Mouse (Mus musculus) common myeloid progenitor, adult 5-6 weeks (primary cell): Measurements from ENCODE around the gene Fcgr1. TPM values are rescaled to one million over a fixed set of nuclear protein-coding genes. Genes with fewer than 3 reads are reported as not detected.
"Not testable (repeated sequence)": the region's sequence is repeated elsewhere in the genome, so short reads cannot be mapped to it uniquely, and the experiment has no call there.

ENCODE experiments used
- ATAC-seq: replicated peaks from 2 replicates; pipeline ENCODE4 v1.8.0; 2016; ENCODE audit warnings: low read depth, mild to moderate bottlenecking, moderate TSS enrichment, inconsistent platforms; ENCODE audit not compliant: poor library complexity, severe bottlenecking
- total RNA-seq: library from RNA; stranded (forward); fragments of 200-1000, 187-1606 nt; gene quantifications from 2 replicates; pipeline ENCODE4 v1.2.3, GENCODE M21; 2017

The Fcgr1 gene
- total RNA-seq = not detected in 2 replicates

DNA sequence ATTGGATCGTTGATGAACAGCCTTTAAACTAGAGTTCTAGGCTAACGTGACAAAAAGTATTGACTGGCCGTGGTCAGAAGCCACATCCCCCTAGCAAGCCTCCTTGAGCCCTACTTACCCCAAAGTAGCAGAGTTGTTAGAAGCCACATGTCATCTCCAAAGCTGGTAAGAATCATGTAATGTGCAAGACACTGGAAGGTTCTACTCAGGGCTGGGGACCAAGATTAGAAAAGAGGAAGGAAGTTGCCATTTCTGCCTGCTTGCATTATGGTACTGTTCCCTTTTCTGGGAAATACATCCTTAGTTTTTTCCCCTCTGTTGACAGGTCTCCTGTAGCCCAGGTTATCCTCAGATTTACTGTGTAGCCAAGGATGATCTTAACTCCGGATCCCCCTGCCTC lies at the start of gene Fcgr1:
Gene Fcgr1 (minus strand): TSS at position 183 of the 400 bp plus-strand sequence.
- peak; percentile 97 for ATAC-seq

DNA sequence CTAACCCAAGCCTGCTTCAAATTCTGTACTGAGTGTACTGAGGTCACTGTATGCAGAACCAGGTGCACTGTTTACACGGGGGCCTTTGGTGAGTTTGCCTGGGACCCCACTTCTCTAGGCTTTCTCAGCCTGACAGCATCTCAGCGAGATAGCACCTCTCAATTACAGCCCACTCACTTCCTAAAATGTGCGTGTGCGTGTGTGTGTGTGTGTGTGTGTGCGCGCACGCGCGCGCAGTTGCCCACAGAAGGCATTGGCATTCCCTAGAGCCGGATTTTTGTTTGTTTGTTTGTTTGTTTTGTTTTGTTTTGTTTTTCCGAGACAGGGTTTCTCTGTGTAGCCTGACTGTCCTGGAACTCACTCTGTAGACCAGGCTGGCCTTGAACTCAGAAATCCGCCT lies 48.9 kb upstream of the Fcgr1 start:
- ATAC-seq = not testable (repeated sequence)

DNA sequence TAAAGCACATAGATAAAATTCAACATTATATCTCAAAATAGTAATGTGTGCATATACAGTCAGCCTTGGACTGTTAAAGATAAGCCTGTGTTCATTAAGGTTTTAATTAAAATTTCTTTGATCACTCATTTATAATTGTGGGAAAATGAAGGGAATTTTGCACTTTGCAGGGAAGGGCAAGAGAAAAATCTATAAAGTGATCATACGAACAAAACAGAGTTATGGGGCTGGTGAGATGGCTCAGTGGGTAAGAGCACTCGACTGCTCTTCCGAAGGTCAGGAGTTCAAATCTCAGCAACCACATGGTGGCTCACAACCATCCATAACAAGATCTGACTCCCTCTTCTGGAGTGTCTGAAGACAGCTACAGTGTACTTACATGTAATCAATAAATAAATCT lies 48.3 kb upstream of the Fcgr1 start:
- ATAC-seq = not testable (repeated sequence)

DNA sequence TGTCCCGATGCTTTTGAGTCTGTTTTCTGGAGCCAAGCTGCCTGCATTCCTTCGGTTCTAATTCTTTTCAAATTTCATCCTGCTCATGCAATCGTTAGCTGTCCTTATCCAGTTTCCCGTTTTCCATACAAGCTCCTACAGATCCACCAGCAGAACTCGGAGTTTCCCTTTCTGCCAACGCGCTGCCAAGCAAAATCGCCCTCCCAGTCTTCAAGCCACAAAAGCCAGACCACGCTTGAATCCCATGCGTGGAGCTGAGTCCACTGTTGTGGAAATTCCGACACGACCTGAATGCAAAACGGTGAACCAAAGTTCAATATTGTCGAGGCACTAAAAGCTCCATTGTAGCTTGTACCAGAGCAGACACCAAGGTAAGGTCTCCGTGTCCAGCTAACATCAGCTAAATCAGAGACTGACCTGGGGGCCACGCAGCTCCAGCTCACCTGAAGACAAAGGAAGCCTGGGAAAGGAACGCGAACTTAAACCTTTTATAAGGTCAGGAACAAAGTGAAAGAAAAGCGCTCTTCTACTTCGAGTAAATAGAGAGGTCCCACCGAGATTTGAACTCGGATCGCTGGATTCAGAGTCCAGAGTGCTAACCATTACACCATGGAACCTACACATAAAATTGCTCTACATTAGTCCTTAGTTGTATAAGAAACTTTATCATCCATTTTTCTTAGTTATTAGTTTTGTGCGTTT lies 47.0 kb upstream of the Fcgr1 start:
- ATAC-seq = peak; percentile 54

DNA sequence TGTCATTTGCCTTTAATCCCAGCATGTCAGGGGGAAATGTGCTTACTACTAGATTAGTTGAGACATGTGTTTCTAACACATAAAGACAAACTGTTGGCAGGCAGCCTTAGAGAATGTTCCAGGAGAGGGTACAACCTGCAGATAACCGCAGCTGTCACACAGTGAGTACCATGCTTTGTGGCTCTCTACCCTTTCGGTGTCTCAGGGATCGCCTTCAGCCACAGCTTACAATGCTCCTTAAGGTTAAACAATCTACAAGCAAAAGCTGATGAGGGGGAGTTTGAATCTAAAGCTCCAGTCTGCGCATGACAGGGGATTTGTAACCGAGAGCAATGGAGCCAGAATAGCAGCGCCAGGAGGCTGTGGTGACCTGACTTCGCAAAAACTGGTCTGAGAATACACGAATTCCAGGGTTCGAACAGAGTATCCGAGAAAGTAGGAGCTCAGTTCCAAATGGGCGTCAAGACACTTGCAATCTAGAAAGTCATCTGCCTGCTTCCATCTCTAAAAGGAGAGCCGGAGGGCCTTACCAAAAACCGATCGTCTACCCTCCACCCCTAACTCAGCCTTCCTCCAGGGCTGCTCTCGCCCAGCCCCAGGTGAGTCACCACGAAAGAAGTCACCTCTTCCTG lies 45.2 kb upstream of the Fcgr1 start:
- ATAC-seq = no peak

DNA sequence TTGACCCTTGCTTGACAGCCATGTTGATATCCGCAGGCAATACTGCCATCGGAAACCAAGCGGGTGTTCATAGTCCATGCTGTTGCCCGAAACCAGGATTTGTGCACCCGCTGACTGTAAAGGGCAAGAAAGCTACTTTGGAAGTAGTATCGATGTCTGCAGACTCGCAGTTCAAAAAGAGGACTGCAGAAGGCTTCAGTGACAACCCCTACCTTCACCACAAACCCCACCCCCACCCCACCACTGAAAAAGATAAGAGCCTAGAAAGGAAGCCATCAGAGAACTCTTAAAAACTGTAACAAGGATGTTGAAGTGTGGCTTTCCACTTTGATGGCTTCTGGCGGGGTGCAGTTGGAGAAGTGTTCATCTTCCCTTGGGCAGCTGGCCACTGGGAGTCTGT lies 44.3 kb upstream of the Fcgr1 start:
- no peak for ATAC-seq

DNA sequence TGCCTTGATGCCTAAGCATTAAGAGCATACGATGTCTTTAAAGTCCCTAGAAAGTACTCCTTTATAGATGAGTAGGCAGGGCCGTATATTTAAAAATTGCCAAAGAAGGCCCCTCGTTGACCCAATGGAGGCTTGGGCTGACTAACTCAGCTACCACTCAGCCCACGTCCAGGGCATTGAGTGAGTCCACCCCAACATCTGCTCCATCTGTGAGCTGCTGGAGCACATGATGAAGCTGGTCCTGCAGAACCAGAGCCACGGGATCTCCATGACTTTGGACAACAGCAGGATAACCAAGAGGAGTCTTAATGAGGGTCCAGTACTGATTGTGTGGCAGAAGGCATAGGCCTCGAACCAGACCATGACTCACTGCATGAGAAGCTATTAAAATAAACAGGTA lies 43.5 kb upstream of the Fcgr1 start:
- no peak for ATAC-seq

DNA sequence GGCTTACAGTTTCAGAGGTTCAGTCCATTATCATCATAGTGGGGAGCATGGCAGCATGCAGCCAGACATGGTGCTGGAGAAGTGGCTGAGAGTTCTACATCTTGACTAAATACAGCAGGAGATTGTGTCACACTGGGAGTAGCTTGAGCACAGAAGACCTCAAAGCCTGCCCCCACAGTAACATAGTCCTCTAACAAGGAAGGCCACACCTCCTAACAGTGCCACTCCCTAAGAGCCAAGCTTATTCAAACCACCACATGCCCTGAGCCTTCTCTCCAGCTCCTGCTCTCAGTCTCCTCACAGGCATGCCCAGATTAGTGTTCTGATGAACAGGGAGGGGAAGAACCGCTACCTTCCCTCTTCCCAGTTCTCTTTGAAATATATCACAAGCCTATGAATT lies 42.9 kb upstream of the Fcgr1 start:
- no peak for ATAC-seq

DNA sequence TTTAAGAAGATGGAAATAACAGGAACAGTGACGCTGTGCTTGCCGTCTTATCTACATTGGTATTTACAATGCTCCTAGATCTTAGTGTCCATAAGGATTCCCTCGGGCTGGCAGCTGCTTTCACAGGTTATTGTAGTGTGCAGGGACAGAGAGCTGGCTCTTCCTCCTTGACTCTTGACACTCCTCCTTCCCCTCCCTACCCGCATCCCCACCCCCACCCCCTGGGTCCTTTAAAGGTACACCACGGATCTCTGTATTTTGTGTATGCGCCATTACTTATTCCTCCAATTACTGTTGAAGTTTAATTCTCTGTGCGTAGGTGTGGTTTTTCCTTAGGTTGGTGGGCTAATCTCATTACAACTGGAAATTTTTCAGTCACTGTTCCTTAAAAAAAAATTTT lies 41.8 kb upstream of the Fcgr1 start:
- no peak for ATAC-seq

DNA sequence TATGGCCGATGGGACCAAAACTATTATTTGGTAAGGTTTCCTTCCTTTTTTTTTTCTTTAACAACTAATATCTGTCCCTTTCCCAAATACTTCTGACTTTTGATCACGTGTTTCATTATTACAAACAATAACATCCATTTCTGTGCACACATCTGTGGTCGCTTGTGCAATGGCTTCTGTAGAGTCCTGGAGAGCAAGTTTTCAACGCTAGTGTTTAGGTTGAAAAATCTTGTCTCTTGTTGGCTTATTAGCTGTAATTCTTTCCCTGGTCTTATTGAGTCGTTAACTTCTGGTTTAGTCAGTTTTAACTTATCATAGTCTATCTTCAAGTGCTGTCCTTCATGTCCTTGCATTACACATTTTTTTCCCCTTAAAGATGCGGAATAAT lies 41.4 kb upstream of the Fcgr1 start:
- no peak for ATAC-seq

DNA sequence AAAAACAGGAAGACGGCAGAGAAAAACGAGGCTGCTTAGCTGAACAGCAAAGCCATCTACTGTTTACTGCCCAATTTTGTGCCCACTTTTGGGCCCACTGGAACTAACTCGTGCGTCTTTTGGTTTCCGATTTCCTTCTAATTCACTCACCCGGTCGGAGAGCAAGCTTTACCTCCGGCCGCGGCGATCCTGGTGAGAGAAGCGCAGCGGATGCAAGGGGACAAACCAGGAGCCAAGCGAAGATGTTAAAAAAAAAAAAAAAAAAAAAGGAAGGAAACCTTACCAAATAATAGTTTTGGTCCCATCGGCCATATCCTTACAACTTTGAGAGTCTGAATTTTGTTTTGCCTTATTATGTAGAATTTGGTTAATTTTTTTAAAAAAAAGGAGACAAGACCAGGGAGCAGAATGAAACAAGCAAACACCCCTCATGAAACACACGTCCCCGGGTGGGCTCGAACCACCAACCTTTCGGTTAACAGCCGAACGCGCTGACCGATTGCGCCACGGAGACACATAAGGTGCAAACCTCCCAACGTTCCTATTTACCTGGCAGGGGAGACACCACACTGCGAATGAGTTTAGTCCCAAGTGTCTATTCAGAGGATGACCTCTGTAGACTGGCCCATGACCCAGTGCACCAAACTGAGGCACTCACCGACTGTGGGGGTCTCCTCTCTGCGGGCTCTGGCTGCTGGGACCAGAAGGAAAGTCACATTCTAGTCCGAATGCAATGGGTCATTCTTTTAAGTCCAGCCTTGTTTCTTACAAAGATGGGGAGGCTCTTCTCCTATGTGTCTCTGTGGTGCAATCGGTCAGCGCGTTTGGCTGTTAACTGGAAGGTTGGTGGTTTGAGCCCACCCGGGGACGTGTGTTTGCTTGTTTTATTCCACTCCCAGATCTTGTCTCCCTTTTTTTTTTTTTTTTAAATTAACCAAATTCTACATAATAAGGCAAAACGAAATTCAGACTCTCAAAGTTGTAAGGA lies 40.7 kb upstream of the Fcgr1 start:
- no peak for ATAC-seq

DNA sequence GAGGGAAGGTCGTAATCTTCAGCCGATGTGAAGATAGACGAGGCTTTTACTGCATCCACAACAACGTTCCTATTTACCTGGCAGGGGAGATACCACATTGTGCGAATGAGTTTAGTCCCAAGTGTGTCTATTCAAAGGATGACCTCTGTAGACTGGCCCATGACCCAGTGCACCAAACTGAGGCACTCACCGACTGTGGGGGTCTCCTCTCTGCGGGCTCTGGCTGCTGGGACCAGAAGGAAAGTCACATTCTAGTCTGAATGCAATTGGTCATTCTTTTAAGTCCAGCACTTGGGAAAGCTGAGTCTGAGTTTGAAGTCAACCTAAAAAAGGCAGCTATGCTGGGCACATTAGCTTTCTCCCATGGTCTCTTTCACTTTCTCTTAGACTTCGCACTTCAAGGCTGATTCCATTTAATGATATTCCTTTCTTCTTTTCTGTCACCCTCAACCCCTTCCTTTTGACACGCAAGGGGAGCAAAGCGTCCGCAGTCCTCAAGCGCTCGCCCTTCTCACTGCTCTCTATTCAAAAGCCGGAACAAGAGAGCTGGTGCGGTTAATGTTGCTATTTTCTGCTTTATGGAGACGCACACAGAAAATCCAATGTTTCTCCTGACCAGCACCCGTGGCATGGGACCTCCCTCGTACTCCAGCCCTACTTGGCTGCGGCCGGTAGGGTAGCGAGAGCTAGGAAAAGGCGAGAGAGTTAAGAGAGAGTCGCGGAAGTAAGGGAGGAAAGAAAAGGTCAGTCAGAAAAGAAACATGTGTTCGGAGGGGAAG lies 39.8 kb upstream of the Fcgr1 start:
- peak; percentile 34 for ATAC-seq

DNA sequence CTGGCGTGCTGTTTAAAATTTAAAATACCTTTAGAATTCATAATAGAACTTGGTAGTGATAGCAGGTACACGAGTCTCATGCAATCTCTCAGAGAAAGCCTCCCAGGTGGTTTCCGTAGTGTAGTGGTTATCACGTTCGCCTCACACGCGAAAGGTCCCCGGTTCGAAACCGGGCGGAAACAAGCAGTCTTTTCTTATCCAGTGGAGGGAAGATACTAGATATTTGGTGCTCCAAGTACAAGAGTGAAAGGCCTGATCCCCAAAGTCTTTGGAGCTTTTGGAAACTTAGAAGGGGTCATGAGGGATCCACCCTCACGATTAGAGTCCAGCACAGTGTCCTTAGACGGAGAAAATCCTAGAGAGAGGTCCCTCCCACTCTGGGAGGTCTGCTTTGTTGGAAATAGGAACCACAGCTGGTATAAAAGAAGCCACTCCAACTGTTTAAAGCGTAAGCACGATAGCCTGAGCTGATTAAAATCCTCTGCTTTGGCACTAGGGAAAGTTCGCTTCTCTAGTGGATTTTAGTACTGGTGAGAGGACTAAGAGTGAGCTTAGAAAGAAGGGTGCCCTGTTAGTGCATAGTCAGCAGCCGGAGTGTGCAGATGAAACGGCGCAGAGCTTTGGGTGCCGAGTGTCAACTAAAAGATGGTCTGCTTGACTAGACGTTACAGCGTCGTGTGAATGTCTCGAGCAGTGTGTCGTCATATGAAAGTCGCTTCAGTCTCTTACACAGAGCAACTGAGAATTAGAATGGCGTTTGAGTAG lies 39.0 kb upstream of the Fcgr1 start:
- 0 out of 2 replicates have a peak, but pooled peaks have one; percentile 15 for ATAC-seq

DNA sequence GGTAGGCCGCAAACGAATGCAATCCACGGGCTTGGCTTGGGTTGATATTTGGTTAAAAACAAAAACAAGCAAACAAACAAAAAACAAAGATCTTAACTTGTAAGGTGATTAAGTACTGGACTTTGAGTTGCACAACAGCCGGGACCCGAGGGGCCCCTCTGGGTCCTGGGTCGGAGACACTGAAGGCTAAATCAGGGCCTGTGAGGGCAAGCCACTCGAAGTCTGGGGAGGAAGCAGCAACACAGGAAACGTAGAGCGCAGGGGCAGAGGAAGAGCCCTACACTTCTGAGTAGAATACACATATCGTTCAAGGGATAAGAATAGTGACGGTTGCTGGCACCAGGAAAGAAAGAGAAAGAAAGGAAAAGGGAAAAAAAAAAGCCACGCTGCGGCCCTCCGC lies 38.2 kb upstream of the Fcgr1 start:
- ATAC-seq = no peak

DNA sequence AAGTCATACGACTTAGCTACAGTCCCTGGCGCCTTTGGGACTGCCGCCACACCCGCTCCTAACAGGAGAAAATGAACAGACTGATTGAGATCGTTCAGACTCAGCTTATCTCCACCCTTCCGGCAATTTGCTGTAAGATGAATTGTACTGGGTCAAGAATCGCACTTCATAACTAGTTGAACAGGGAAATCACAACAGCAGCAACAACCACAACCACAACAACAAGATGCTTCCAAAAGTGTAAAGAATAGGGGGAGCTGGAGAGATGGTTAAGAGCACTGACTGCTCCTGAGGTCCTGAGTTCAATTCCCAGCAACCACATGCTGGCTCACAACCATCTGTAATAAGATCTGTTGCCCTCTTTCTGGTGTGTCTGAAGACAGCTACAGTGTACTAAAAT lies 37.7 kb upstream of the Fcgr1 start:
- ATAC-seq = no peak

DNA sequence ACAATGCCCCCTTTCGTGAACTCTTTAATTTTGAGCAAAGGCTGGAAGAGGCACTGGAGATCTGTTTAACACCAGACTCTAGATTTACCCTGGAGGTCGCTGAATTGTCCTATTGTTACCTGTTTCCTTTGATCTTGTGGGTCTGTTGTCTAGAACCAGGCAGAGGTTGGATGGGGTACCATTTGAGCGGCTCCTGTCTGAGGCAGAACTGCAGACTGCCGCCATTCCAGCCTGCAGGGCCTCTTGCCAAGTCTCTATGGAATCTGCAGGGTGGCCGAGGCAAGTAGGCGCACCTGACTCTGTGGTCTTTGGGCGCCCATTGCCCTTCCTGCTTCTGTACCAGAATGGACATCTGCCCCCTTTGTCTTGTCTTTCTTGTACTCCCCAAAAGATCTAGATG lies 36.8 kb upstream of the Fcgr1 start:
- no peak for ATAC-seq

DNA sequence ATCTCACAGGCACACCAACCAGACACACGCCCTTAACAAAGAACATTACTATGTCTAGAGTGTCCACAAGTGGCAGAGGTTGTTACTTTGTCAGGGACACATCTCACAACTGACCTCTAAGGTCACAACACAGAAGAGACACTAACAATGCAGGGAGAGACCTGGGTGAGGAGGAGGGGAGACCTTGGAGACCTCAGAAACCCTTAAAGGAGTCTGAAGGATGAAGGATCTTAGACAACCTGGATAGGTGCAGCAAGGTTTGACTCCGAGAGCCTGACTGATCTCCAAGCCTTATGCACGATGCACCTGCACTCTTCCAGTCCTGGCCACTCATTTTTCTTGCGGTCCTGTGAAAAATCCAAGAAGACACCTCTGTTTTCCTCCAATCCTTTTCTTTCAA lies 36.4 kb upstream of the Fcgr1 start:
- ATAC-seq = no peak

DNA sequence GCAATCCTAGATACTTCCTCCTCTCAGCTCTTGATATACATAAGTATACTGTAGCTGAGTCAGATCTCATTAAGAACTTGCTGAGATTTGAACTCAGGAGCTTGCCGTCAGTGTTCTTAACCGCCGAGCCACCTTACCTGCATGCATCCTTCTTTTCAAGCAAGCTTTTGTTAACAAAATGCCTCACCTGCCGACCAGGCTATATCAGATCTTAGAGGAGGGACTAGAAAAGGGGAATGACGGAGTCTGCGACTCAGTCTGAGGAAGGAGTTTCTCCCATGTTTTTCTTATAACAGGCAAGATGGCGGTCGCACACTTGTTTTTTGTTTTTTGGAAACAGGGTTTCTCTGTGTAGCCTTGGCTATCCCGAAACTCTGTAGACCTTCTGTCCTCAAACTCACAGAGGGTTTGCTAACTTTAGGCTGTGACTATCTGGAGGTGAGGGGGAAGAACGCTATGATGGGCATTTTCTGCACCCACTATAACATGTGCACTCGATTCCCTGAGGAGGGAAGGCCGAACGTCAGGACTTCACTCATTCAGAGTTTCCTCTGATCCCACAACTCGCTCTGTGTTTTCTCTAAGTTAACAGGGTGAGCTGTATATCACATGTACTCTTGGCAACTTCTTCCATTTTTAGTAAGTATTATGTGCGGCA lies 35.1 kb upstream of the Fcgr1 start:
- no peak for ATAC-seq
